Mouse (Mus musculus) heart, embryonic 16.5 days (tissue): ENCODE data around the gene Uckl1. TPM values are rescaled to one million over a fixed set of nuclear protein-coding genes. Genes with fewer than 3 reads are reported as not detected.

Source experiments
- ATAC-seq: fragments of 200-750 bp; cut with Nextera tagmentation; replicated peaks from 2 replicates; pipeline ENCODE4 v1.8.0; 2017; ENCODE audit warnings: moderate number of reproducible peaks; ENCODE audit not compliant: insufficient read depth, low FRiP score; ENCODE audit errors: extremely low read depth
- H3K27ac ChIP-seq: fragments of 300-500 bp; sonication (generic); 2 replicates; pipeline ENCODE4 v1.5.1; 2014; ENCODE audit warnings: mild to moderate bottlenecking, low read length, control low read depth, moderate library complexity
- H3K27me3 ChIP-seq: fragments of 300-500 bp; sonication (generic); 2 replicates; pipeline ENCODE4 v1.6.1; 2014; ENCODE audit warnings: low read length, mixed read lengths; ENCODE audit not compliant: control insufficient read depth, insufficient read depth
- H3K36me3 ChIP-seq: fragments of 300-500 bp; sonication (generic); 2 replicates; pipeline ENCODE4 v1.6.1; 2014; ENCODE audit not compliant: control insufficient read depth, insufficient read depth
- H3K4me1 ChIP-seq: fragments of 300-500 bp; sonication (generic); 2 replicates; pipeline ENCODE4 v1.6.1; 2014; ENCODE audit warnings: low read length, mixed read lengths; ENCODE audit not compliant: control insufficient read depth, insufficient read depth
- H3K4me2 ChIP-seq: fragments of 300-500 bp; sonication (generic); 2 replicates; pipeline ENCODE4 v1.6.1; 2014; ENCODE audit warnings: low read depth, mild to moderate bottlenecking, control low read depth, low read length
- H3K4me3 ChIP-seq: fragments of 300-500 bp; sonication (generic); 2 replicates; pipeline ENCODE4 v1.5.1; 2014; ENCODE audit warnings: mild to moderate bottlenecking, control low read depth, low read length
- H3K9ac ChIP-seq: fragments of 300-500 bp; sonication (generic); 2 replicates; pipeline ENCODE4 v1.6.1; 2014; ENCODE audit warnings: low read length, control low read depth
- H3K9me3 ChIP-seq: fragments of 300-500 bp; sonication (generic); replicated peaks from 2 replicates; pipeline ENCODE4 v1.6.1; 2016; ENCODE audit warnings: low read length; ENCODE audit not compliant: control insufficient read depth
- WGBS: fragments of 180-500 bp; shearing (Covaris S2); extraction: QIAGEN DNeasy Blood & Tissue Kit; methylation state at CpG from one replicate; pipeline ENCODE4 v1.1.7; 2014; 5-methylcytosine and 5-hydroxymethylcytosine counted together
- polyA plus RNA-seq: library from polyadenylated mRNA; unstranded; fragments of >200 nt; fragmentation: Nextera tagmentation; extraction: Ambion mirVana; gene quantifications from 2 replicates; pipeline ENCODE4 v1.2.1, GENCODE M21; 2015

Gene Uckl1
- polyA plus RNA-seq, 1 experiment from 2014 or later = 85.8 TPM

DNA sequence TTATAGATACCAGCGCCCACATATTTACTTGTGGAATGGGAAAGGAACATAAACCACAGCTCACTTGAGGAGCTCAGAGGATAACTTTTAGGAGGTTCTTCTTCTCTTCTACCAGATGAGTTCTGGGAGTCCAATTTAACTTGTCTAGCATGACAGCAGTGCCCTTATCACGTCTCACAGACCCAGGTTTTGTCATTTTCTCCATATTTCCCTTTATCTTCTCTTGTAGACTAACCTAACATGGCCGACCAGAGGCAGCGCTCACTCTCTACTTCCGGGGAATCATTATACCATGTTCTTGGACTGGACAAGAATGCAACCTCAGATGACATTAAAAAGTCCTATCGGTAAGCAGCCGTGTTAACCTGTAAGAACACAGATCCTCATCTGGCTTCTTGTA, 38.5 kb downstream of the Uckl1 start:
- Histone ChIP-seq H3K27me3 (no peaks in the 10 kb centered on the region), H3K4me3 (no peak overlapping the region), H3K36me3 (peaks cover 37% of the 10 kb centered on the region), H3K9me3 (no peaks in the 10 kb centered on the region), H3K9ac (no peak overlapping the region), H3K4me1 (no peaks in the 10 kb centered on the region), H3K4me2 (no peak overlapping the region), H3K27ac (no peak overlapping the region)
- ATAC-seq = no peak
- 92% methylated on average over 7 of the region's 7 CpGs for WGBS

DNA sequence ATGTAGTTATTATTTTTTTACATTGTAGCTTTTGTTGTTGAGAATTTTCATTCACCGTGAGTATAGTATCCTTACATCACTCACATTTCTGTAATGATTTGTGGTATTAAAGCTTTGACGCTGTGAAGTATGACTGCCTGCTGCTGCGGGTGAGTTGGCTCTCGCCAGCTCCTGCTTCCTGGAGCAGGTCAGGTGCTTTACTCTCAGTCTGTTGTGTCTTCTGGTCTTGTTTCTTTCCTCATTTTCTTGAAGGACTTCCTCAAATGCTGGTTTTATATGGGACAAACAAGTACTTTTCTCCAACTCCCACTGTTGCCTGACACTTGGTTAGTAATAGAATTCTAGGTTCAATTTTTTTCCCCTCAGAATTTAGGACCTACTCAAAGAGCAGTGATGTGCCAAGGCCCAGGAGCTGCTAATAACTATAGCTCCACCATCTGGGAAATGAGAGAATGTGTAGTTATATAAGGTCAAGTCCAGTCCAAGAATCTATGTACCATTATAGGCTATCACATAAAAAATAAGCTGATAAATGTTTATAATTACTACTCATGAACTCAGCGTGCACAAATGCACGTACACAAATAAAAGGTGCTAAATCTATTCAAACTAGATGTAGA, 42.8 kb downstream of the Uckl1 start:
- Histone ChIP-seq H3K4me3 (no peak overlapping the region), H3K36me3 (peaks cover 5% of the 10 kb centered on the region), H3K9ac (no peak overlapping the region), H3K9me3 (no peaks in the 10 kb centered on the region), H3K4me2 (no peak overlapping the region), H3K27ac (no peak overlapping the region), H3K4me1 (peaks cover 8% of the 10 kb centered on the region), H3K27me3 (no peaks in the 10 kb centered on the region)
- no peak for ATAC-seq
- WGBS = 82% methylated on average over 6 of the region's 6 CpGs

DNA sequence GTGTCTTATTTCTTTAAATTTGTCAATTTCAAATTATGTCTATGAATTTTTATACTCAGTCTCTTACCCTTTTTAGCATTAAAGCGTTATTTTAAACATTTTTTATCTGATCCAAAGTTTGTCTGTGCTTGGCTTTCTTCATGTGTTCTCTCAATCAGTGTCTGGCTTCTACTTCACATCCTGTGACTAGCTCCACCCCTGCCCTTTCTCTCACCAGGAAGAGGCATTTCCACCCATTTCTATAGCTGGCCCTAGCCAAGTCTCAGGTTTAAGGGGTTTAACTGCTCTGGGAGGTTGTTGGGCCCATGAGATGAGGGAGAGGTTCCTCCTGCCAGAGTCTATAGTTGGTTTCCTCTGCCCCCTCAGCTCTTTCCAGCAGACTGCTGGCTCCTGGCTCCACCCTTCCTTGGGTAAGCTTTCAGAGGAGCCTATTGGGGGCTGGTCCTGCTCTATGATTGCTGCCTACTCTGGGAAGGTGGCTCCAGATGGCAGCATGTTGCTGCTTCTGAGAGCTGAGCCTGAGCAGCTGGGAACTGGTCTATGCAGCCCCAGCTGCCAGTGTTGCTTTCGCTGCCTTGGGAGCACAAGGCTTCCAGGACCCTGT, 47.1 kb downstream of the Uckl1 start:
- H3K9me3 ChIP-seq = no peaks in the 10 kb centered on the region
- ATAC-seq = peak; percentile 83
- peak overlapping the region; percentile 33 for H3K27ac ChIP-seq
- 72% methylated on average over 2 of the region's 2 CpGs for WGBS
- peaks cover 8% of the 10 kb centered on the region for H3K4me1 ChIP-seq
- H3K4me2 ChIP-seq = peak overlapping the region; percentile 19
- H3K4me3 ChIP-seq = no peak overlapping the region
- no peaks in the 10 kb centered on the region for H3K36me3 ChIP-seq
- no peaks in the 10 kb centered on the region for H3K27me3 ChIP-seq
- peak overlapping the region; percentile 48 for H3K9ac ChIP-seq

DNA sequence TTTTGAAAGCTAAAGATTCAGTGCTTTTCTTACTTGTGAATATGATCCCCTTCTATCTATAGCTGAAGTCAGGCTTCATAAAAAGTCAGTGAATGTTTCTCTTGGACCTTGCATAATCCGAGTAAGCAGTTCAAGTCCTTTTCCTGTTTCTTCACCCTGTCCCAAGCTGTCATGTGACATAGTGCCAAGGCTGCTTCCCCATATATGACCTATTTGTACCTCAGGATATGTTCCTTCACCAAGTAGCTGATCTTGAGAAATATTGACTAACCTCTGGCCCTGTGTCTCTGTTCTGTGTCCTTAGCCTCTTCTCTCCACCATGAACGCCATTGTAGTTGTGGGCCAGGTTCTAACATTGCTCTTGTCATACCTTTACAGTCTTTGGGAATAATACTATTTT, 48.3 kb downstream of the Uckl1 start:
- no peaks in the 10 kb centered on the region for H3K27me3 ChIP-seq
- H3K27ac ChIP-seq = no peak overlapping the region
- H3K36me3 ChIP-seq = peaks cover 2% of the 10 kb centered on the region; the same call in 1 of the 2 replicates
- peaks cover 8% of the 10 kb centered on the region for H3K4me1 ChIP-seq
- H3K4me3 ChIP-seq = no peak overlapping the region
- ATAC-seq = no peak
- WGBS = 77% methylated on average over 2 of the region's 2 CpGs
- H3K9ac ChIP-seq = no peak overlapping the region
- H3K4me2 ChIP-seq = no peak overlapping the region
- no peaks in the 10 kb centered on the region for H3K9me3 ChIP-seq

DNA sequence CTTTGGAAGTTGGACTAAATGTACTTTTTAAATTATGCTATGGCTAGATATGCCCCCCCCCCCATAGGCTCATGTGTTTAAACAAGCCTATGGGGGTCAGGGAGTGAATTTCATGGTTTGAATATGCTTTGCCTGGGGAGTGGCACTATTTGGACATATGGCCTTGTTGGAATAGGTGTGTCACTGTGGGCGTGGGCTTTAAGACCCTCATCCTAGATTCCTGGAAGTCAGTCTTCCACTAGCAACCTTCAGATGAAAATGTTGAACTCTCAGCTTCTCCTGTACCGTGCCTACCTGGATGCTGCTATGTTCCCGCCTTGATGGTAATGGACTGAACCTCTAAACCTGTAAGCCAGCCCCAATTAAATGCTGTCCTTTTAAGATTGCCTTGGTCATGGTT, 52.1 kb downstream of the Uckl1 start:
- Histone ChIP-seq H3K4me1 (peaks cover 3% of the 10 kb centered on the region; the same call in 1 of the 2 replicates), H3K27ac (no peak overlapping the region), H3K27me3 (no peaks in the 10 kb centered on the region), H3K9ac (no peak overlapping the region), H3K36me3 (peaks cover 12% of the 10 kb centered on the region), H3K4me2 (no peak overlapping the region), H3K9me3 (0 out of 2 replicates have a peak, but pooled peaks cover 4% of the 10 kb centered on the region), H3K4me3 (no peak overlapping the region)
- 93% methylated on average over 3 of the region's 3 CpGs for WGBS
- no peak for ATAC-seq

DNA sequence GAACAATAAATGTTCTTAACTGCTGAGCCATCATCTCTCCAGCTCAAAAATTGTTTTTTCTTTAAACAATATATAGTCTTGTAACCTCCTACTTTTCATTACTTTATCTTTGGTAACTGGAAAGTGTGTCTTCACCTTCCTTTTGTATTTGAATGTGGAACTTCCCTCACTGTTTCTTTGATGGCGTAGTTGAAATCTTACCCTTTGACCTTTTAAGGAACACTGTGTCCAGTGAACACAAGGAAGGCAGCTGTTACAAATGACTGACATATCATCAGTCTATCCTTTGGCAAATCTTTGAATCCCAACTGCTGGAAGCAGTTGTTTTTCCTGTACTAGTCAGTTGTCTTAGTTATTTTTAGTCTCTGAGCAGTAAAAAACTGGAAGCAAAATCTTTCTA, 55.6 kb downstream of the Uckl1 start:
- H3K4me1 ChIP-seq = no peaks in the 10 kb centered on the region
- H3K27me3 ChIP-seq = no peaks in the 10 kb centered on the region
- no peak overlapping the region for H3K9ac ChIP-seq
- H3K27ac ChIP-seq = no peak overlapping the region
- H3K4me3 ChIP-seq = no peak overlapping the region
- no peak for ATAC-seq
- no peak overlapping the region for H3K4me2 ChIP-seq
- 0 out of 2 replicates have a peak, but pooled peaks cover 4% of the 10 kb centered on the region for H3K9me3 ChIP-seq
- H3K36me3 ChIP-seq = peaks cover 12% of the 10 kb centered on the region
- 80% methylated on average over 1 of the region's 1 CpGs for WGBS

DNA sequence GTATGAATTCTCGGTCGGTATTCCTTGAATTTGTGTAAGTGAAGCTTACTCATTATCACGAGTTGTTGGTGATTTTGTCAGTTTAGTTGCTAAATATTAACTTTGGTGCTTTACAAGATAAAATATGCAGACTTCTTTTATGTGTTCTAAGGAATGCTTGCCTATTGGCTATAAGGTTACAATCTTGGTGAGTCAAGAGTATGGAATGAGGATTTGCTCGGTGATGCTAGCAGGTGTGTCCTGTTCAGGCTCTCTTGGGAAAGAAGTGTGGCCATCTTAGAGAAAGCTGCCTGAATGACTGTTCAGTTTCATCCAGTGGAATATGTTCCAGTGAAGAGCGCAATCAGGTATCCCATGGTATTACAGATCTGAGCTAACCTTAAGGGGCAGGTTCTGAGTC, 59.2 kb downstream of the Uckl1 start:
- ATAC-seq = no peak
- Histone ChIP-seq H3K4me1 (peaks cover 18% of the 10 kb centered on the region), H3K4me2 (no peak overlapping the region), H3K27ac (no peak overlapping the region), H3K4me3 (no peak overlapping the region), H3K9me3 (0 out of 2 replicates have a peak, but pooled peaks cover under 1% of the 10 kb centered on the region), H3K36me3 (peaks cover 6% of the 10 kb centered on the region), H3K27me3 (no peaks in the 10 kb centered on the region), H3K9ac (no peak overlapping the region)
- 70% methylated on average over 5 of the region's 5 CpGs for WGBS

DNA sequence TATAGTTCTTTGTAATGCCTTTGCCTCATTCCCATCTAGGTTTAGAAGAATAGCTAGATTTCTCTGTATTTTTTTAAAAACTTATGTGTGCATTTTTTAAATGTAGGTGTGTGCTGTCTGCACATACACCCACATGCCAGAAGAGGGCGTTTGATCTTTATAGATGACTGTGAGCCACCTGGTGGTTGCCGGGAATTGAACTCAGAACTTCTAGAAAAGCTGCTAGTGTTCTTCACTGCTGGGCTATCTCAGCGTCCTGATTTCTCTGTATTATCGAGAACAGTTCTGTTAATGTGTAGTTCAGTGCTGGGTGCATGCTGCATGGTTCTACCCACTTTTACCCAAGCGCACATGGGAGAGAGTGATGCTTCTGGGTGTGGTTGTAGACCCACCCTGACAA, 61.9 kb downstream of the Uckl1 start:
- WGBS = 70% methylated on average over 5 of the region's 5 CpGs
- no peak overlapping the region for H3K9ac ChIP-seq
- no peak overlapping the region for H3K4me3 ChIP-seq
- no peak for ATAC-seq
- H3K9me3 ChIP-seq = no peaks in the 10 kb centered on the region
- H3K4me2 ChIP-seq = no peak overlapping the region
- H3K27me3 ChIP-seq = no peaks in the 10 kb centered on the region
- H3K4me1 ChIP-seq = peaks cover 27% of the 10 kb centered on the region
- no peak overlapping the region for H3K27ac ChIP-seq
- H3K36me3 ChIP-seq = 0 out of 2 replicates have a peak, but pooled peaks cover 2% of the 10 kb centered on the region

DNA sequence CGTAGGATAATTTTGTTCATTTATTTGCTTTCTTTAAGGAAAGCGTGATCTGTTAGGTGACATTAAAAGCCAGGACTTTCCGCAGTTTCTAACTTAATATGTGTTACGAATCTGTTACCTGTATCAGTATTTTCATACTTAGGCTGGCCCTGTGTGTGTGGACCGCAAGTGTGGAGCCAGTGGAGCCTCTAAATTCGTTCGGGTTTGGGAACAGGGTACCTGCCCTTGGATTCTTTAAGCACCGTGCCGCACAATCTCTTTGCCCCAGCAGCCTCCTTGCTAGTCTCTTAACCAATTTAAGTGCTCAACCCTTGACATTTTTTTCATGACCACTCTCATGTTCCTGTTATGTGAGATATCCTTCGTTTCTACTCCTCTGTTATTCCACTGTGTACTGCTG, 63.2 kb downstream of the Uckl1 start:
- Histone ChIP-seq H3K4me1 (peaks cover 27% of the 10 kb centered on the region), H3K4me3 (peak overlapping the region; percentile 97), H3K27me3 (no peaks in the 10 kb centered on the region), H3K36me3 (peaks cover 10% of the 10 kb centered on the region), H3K27ac (no peak overlapping the region), H3K9me3 (no peaks in the 10 kb centered on the region), H3K9ac (peak overlapping the region; percentile 98), H3K4me2 (peak overlapping the region; percentile 73)
- ATAC-seq = no peak
- 29% methylated on average over 10 of the region's 10 CpGs for WGBS
